Mouse (Mus musculus) forebrain, embryonic 11.5 days (tissue): ENCODE results near the gene Zeb2. TPM values are rescaled to one million over a fixed set of nuclear protein-coding genes. Genes with fewer than 3 reads are reported as not detected.

Experiments
- ATAC-seq: fragments of 200-750 bp; cut with Nextera tagmentation; replicated peaks from 2 replicates; pipeline ENCODE4 v1.8.0; 2017; ENCODE audit warnings: moderate TSS enrichment; ENCODE audit not compliant: low FRiP score
- DNase-seq: peaks from one replicate; pipeline ENCODE4 v3.0.0-alpha.2; 2017; ENCODE audit warnings: low spot score
- H3K27ac ChIP-seq: fragments of 300-500 bp; sonication (generic); 2 replicates; pipeline ENCODE4 v1.5.1; 2014; ENCODE audit warnings: low read depth, low read length
- H3K27me3 ChIP-seq: fragments of 300-500 bp; sonication (generic); 2 replicates; pipeline ENCODE4 v1.6.1; 2014; ENCODE audit warnings: mild to moderate bottlenecking, low read length, mixed read lengths; ENCODE audit not compliant: control insufficient read depth, insufficient read depth
- H3K36me3 ChIP-seq: fragments of 300-500 bp; sonication (generic); 2 replicates; pipeline ENCODE4 v1.6.1; 2014; ENCODE audit warnings: mild to moderate bottlenecking, low read length, moderate library complexity, mixed read lengths; ENCODE audit not compliant: control insufficient read depth, insufficient read depth
- H3K4me1 ChIP-seq: fragments of 300-500 bp; sonication (generic); replicated peaks from 2 replicates; pipeline ENCODE4 v1.6.1; 2014; ENCODE audit warnings: low read length, mixed read lengths; ENCODE audit not compliant: control insufficient read depth, insufficient read depth
- H3K4me2 ChIP-seq: fragments of 300-500 bp; sonication (generic); 2 replicates; pipeline ENCODE4 v1.6.1; 2014; ENCODE audit warnings: low read depth, mild to moderate bottlenecking, low read length, moderate library complexity, mixed read lengths; ENCODE audit not compliant: severe bottlenecking
- H3K4me3 ChIP-seq: fragments of 300-500 bp; sonication (generic); 2 replicates; pipeline ENCODE4 v1.5.1; 2014; ENCODE audit warnings: low read depth, low read length
- H3K9ac ChIP-seq: fragments of 300-500 bp; sonication (generic); 2 replicates; pipeline ENCODE4 v1.6.1; 2014; ENCODE audit warnings: low read length
- H3K9me3 ChIP-seq: fragments of 300-500 bp; sonication (generic); 2 replicates; pipeline ENCODE4 v1.6.1; 2016; ENCODE audit warnings: low read length, mixed read lengths; ENCODE audit not compliant: control insufficient read depth
- WGBS: fragments of 180-500 bp; shearing (Covaris S2); extraction: QIAGEN DNeasy Blood & Tissue Kit; methylation state at CpG from one replicate; pipeline ENCODE4 v1.1.7; 2014; 5-methylcytosine and 5-hydroxymethylcytosine counted together
- polyA plus RNA-seq: library from polyadenylated mRNA; unstranded; fragments of >200 nt; fragmentation: Nextera tagmentation; extraction: Ambion mirVana; gene quantifications from 2 replicates; pipeline ENCODE4 v1.2.1, GENCODE M21; 2014

Gene Zeb2
- polyA plus RNA-seq, result 45.6 and 50.0 TPM in 2 replicates

DNA sequence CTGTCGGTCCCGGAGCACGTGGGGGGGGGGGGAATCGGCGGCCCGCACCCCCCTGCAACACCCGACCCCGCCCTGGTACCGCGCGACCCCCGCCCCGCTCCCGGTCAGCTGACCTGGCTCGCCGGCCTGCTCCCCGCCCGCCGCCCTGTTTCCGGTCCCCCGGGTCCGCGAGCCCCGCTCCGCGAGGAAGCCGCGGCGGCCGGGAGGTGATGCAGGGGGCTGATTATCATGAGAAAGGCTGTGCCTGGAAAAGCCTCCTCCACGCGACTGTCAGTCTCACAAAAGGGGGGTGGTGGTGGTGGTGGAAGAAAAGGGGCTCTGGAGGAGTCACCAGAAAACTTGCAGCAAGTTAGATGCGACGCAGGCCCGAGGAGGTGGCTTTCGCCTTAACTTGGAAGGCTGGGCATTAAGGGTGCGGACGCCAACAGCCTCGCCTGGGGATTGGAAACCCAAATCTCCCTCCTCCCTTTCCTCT lies at the start of gene Zeb2:
TSS of gene Zeb2 (minus strand) at position 309 of the 475 bp plus-strand sequence.
- no peaks in the 10 kb centered on the region for H3K27me3 ChIP-seq
- peak; percentile 90 for DNase-seq
- peak within 1 kb of the TSS; percentile 49 for H3K4me3 ChIP-seq
- H3K4me2 ChIP-seq, result peak within 1 kb of the TSS; percentile 68
- H3K4me1 ChIP-seq, result peaks cover 5% of the 10 kb centered on the region; the same call in 1 of the 2 replicates
- no peaks in the 10 kb centered on the region for H3K36me3 ChIP-seq
- 1% methylated on average over 35 of the region's 39 CpGs for WGBS
- H3K9ac ChIP-seq, result peak within 1 kb of the TSS; percentile 36
- no peaks in the 10 kb centered on the region for H3K9me3 ChIP-seq
- peak; percentile 82 for ATAC-seq
- peak within 1 kb of the TSS; percentile 83 for H3K27ac ChIP-seq

- WGBS, result 72% methylated on average over 5 of the region's 5 CpGs
- peak; percentile 25 for ATAC-seq
- peak overlapping the region; percentile 37; the same call in 1 of the 2 replicates for H3K4me2 ChIP-seq
Observed at GRCm38 (mm10) chr2:45158785-45159184, 41.6 kb upstream of the Zeb2 start.

GRCm38 (mm10) chr2:45158351-45158782 lies 41.2 kb upstream of the Zeb2 start:
- DNase-seq (no peak), ATAC-seq (peak; percentile 66)
- Histone ChIP-seq H3K9ac (no peak overlapping the region), H3K27ac (peak overlapping the region; percentile 26; the same call in 1 of the 2 replicates), H3K4me2 (peak overlapping the region; percentile 37; the same call in 1 of the 2 replicates), H3K4me1 (0 out of 2 replicates have a peak, but pooled peaks cover 5% of the 10 kb centered on the region), H3K27me3 (no peaks in the 10 kb centered on the region), H3K36me3 (no peaks in the 10 kb centered on the region), H3K4me3 (0 out of 2 replicates have a peak overlapping the region, but pooled peaks have one; percentile 4), H3K9me3 (no peaks in the 10 kb centered on the region)
- WGBS, result 7% methylated on average over 8 of the region's 8 CpGs

More at GRCm38 (mm10) chr2:45158785-45159184, 41.6 kb upstream of the Zeb2 start:
- H3K4me3 ChIP-seq, result no peak overlapping the region
- H3K9ac ChIP-seq, result no peak overlapping the region
- no peaks in the 10 kb centered on the region for H3K9me3 ChIP-seq
- no peak for DNase-seq
- 0 out of 2 replicates have a peak, but pooled peaks cover 5% of the 10 kb centered on the region for H3K4me1 ChIP-seq
- H3K36me3 ChIP-seq, result no peaks in the 10 kb centered on the region
- 0 out of 2 replicates have a peak overlapping the region, but pooled peaks have one; percentile 26 for H3K27ac ChIP-seq
- no peaks in the 10 kb centered on the region for H3K27me3 ChIP-seq

DNA sequence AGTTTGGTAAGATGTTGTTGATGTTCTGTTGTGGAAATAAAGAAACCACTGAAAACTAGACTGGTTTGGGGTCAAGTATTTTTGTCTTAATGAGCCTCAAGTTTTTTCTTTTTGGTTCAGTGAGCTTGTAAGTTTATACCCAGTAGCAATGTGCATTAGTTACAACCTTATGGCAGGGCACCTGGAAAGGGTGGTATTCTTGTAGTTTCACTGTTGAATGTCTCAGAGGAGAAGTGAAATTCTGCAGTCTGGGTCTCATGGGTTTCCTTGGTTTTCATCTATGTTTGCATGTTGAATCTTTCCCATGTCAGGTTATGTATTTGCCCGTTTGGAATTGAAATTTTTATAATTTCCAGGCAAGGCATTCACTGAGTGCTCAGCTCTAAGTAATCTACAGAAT lies 36.1 kb upstream of the Zeb2 start:
- no peaks in the 10 kb centered on the region for H3K36me3 ChIP-seq
- WGBS, result 81% methylated on average over 1 of the region's 1 CpGs
- no peak for ATAC-seq

DNA sequence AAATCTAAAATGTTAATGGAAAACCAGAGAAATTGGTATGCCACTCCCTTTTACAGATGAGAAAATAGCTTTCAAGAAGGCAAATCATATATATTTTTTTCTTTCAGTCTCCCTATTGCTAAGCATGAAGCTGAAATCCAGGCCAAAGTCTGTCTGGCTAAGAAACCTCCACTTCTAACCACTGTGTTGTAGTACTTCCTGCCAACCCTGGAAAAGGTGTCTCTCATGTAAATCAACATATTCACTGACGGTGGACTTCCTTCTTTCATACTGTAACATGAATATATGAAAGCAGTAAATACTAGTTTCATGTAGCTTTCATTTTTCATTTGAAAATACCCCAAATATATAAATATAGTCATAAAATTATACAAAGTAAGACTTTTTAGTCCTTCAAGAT lies 26.0 kb upstream of the Zeb2 start:
- Histone ChIP-seq H3K36me3 (no peaks in the 10 kb centered on the region), H3K9ac (no peak overlapping the region), H3K27me3 (no peaks in the 10 kb centered on the region), H3K4me3 (no peak overlapping the region), H3K27ac (no peak overlapping the region), H3K4me2 (no peak overlapping the region), H3K4me1 (no peaks in the 10 kb centered on the region), H3K9me3 (no peaks in the 10 kb centered on the region)
- ATAC-seq, result no peak
- 100% methylated on average over 1 of the region's 1 CpGs for WGBS
- DNase-seq, result no peak

More for the DNA sequence above, 36.1 kb upstream of the Zeb2 start:
- H3K9me3 ChIP-seq, result no peaks in the 10 kb centered on the region
- no peaks in the 10 kb centered on the region for H3K4me1 ChIP-seq
- no peak for DNase-seq
- no peak overlapping the region for H3K4me2 ChIP-seq
- no peak overlapping the region for H3K9ac ChIP-seq
- no peak overlapping the region for H3K27ac ChIP-seq
- no peaks in the 10 kb centered on the region for H3K27me3 ChIP-seq
- H3K4me3 ChIP-seq, result no peak overlapping the region

GRCm38 (mm10) chr2:45138906-45139305 lies 21.7 kb upstream of the Zeb2 start:
- no peak overlapping the region for H3K27ac ChIP-seq
- no peak overlapping the region for H3K9ac ChIP-seq
- 87% methylated on average over 6 of the region's 6 CpGs for WGBS
- ATAC-seq (no peak), DNase-seq (no peak)
- H3K4me1 ChIP-seq, result no peaks in the 10 kb centered on the region
- no peaks in the 10 kb centered on the region for H3K9me3 ChIP-seq
- H3K4me3 ChIP-seq, result no peak overlapping the region
- H3K4me2 ChIP-seq, result no peak overlapping the region
- H3K27me3 ChIP-seq, result no peaks in the 10 kb centered on the region
- no peaks in the 10 kb centered on the region for H3K36me3 ChIP-seq

GRCm38 (mm10) chr2:45136783-45137182 lies 19.6 kb upstream of the Zeb2 start:
- Histone ChIP-seq H3K27me3 (no peaks in the 10 kb centered on the region), H3K9me3 (no peaks in the 10 kb centered on the region), H3K27ac (no peak overlapping the region), H3K36me3 (no peaks in the 10 kb centered on the region), H3K4me2 (no peak overlapping the region), H3K4me1 (no peaks in the 10 kb centered on the region), H3K4me3 (no peak overlapping the region), H3K9ac (no peak overlapping the region)
- DNase-seq (no peak), ATAC-seq (no peak)
- 68% methylated on average over 2 of the region's 2 CpGs for WGBS

- Histone ChIP-seq H3K36me3 (no peaks in the 10 kb centered on the region), H3K4me3 (no peak overlapping the region), H3K4me2 (no peak overlapping the region), H3K4me1 (no peaks in the 10 kb centered on the region), H3K27me3 (no peaks in the 10 kb centered on the region), H3K9ac (no peak overlapping the region), H3K27ac (no peak overlapping the region), H3K9me3 (no peaks in the 10 kb centered on the region)
- DNase-seq (no peak), ATAC-seq (no peak)
- WGBS, result 90% methylated on average over 4 of the region's 4 CpGs
Observed at GRCm38 (mm10) chr2:45133225-45133624, 16.0 kb upstream of the Zeb2 start.
